Mouse (Mus musculus): ENCODE measurements at regions not wholly inside any gene's neighbourhood (a gene's known extent, or its start where the extent isn't known, plus 50 kb on each side); places are given as distances from the start of the nearest gene placed in this dataset.
"Not testable (repeated sequence)": the region's sequence is repeated elsewhere in the genome, so short reads cannot be mapped to it uniquely, and the experiment has no call there.

GRCm38 (mm10) chr17:50346451-50347192 lies 53.2 kb upstream of the Dazl start:
- DNase-seq (ENCODE audit: inconsistent age in 2 of 2, low spot score in 1 of 2), result peak in 1 of 2 experiments; percentile 52

DNA sequence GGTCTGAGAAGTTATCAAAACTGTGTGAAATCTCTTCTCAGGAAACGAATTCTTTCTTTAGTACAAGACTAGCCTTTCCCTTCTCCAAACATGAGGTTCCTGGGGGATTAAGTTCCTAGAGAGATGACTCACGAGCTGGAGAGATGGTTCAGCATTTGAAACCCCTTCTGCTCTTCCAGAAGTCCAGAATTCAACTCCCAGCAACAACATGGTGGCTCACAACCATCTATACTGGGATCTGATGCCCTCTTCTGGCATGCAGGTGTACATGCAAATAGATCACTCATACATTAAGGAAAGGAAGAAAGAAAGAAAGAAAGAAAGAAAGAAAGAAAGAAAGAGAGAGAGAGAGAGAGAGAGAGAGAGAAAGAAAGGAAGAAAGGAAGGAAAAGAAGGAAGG lies 60.4 kb upstream of the Dazl start:
- not testable (repeated sequence) for DNase-seq (ENCODE audit: inconsistent age in 2 of 2, low spot score in 1 of 2)

DNA sequence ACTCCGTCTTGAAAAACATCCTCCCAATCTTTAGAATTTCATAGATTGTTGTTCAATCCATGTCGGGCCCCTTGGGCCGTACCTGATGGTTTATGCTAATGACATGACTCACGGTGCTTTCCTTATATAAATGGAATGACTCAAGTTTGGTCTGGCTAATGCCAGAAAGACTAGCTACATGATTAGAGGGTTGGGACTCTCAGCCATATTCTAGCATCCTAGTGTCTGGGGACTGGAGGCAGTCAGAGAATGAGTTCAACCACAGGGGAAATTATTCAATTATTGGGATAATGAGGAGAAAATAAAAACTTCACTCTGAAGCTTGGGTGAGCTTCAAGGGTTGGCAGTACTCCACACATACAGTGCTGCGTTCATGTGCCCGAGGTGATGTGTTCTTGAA lies 60.9 kb upstream of the Dazl start:
- DNase-seq (ENCODE audit: inconsistent age in 2 of 2, low spot score in 1 of 2), result no peak

DNA sequence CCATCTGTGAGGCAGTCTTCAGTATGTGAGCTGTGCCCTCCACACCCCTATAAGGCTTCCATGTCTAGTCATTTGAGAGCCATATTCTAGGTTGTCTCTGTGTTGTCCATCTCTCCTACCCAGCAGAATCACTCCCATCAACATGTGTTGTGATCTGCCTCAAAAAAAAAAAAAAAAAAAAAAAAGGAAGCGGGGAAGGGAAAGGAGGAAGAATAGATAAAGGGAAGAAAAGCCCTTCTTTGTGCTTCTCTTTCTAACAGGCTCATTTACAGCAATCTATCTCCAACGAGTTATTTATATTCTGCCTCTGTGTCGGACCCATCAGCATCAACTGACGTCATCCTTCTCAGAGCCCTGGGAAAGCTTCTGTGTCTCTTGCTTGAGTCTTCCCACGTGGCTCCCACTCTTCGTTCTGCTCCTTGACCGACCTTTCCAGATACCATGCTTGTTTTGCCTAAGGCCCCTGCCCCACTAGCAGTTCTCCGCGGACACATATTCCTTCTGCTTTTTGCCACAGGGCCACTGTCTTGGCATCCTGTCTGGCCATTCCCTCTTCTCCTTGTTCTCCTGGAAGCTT lies 68.3 kb upstream of the Dazl start:
- DNase-seq (ENCODE audit: inconsistent age in 2 of 2, low spot score in 1 of 2), result no peak

- no peak for DNase-seq (ENCODE audit: inconsistent age in 2 of 2, low spot score in 1 of 2)
These were observed 72.0 kb upstream of the Dazl start for GRCm38 (mm10) chr17:50365396-50365795.

- no peak for DNase-seq (ENCODE audit: inconsistent age in 2 of 2, low spot score in 1 of 2)
These were observed 72.7 kb upstream of the Dazl start for GRCm38 (mm10) chr17:50366181-50366580.

DNA sequence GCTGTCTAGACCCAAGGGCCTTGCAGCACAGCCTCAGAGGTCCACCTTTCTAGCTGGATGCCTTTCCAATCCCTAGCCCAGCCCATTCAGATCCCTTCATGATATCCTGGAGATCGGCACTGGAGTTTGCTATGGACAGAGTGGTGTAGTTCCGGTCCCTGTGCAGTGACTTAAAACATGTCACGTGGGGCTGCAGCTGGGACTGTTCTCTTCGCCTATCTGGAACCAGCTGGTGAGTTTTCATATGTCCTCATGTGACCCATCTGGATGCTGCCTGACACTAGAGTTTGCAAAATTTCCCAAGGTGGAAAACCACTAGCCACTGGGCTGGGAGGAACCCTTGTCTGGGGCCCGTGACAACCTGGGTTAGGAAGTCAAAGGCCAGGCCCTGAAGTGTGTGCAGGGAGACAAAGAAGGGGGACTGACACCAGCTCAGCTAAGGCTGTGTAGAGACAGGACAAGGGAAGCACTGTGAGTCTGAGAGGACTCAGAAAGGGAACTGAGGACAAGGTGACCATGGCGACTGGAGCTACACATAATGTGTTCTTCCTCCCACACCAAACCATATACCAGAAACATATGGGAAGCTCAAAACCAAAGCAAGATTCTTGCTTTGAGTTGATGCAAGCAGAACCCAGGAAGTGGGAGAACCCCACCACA lies 75.9 kb upstream of the Dazl start:
- DNase-seq (ENCODE audit: inconsistent age in 2 of 2, low spot score in 1 of 2), result peak in 1 of 2 experiments; percentile 43

DNA sequence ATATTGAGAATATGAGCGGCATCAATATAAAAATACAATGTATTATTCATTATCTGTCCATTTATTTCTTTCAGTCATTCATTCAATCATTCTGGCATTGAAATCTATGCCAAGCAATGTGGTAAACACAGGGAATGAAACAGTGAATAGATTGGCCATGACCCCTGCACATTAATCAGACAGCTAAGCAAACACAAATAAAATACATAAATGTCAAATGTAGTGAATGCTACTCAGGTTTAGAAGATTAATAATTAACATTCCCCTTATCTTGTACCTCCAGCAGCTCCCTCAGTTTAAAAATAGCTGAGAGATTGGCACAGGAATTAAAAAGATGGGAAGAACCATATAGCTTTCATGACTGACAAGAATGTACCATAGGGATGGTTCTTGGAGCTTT lies 77.0 kb upstream of the Dazl start:
- peak in 1 of 2 experiments; percentile 69 for DNase-seq (ENCODE audit: inconsistent age in 2 of 2, low spot score in 1 of 2)

DNA sequence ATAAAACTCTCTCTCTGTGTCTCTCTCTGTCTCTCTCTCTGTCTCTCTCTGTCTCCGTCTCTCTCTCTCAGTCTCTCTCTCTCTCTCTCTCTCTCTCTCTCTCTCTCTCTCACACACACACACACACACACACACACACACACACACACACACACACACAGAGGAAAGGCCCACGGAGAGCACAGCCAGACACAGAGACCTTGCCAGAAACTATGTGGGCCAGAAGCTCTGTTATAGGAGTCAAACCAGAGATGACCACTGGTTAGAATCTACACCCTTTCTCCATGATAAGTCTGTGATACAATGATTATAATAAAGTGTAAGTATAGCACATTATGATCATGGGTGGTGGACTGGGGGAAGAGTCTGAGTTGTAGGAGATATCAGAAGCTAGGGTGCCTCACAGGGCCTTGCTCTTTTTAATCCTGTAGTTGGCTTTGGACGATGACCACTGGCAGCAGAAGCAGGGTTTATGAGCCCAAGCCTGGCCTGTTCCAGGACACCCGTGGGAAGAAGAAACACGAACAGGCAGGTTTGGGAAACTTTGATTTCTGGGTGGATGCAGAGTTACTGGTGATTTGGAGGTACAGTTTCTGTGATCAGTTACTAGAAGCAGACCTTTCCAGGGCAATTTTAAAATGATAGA lies 80.2 kb upstream of the Dazl start:
- no peak for DNase-seq (ENCODE audit: inconsistent age in 2 of 2, low spot score in 1 of 2)

DNA sequence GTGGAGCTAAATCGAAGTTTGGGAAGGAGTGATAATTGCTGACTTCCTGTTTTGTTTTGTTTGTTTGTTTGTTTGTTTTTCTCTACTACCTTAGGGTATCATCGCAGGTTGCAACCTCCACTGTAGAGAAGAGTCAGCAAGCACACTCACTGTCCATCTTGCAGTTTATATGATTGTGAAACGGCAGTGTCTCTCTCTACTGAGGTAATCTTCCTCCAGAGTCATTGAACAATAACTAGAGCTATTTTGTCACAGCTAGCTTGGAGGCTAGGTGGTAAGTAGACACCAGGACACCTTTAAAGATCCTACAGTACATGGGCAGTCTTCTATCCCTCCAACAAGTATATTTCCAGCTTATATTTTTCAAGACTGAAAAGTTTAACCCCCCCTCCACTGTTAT lies 82.0 kb upstream of the Dazl start:
- DNase-seq (ENCODE audit: inconsistent age in 2 of 2, low spot score in 1 of 2), result no peak

GRCm38 (mm10) chr17:50376708-50377107 lies 83.3 kb upstream of the Dazl start:
- DNase-seq (ENCODE audit: inconsistent age in 2 of 2, low spot score in 1 of 2), result no peak

- DNase-seq (ENCODE audit: inconsistent age in 2 of 2, low spot score in 1 of 2), result no peak
These were observed 84.8 kb upstream of the Dazl start for GRCm38 (mm10) chr17:50378141-50378727.

DNA sequence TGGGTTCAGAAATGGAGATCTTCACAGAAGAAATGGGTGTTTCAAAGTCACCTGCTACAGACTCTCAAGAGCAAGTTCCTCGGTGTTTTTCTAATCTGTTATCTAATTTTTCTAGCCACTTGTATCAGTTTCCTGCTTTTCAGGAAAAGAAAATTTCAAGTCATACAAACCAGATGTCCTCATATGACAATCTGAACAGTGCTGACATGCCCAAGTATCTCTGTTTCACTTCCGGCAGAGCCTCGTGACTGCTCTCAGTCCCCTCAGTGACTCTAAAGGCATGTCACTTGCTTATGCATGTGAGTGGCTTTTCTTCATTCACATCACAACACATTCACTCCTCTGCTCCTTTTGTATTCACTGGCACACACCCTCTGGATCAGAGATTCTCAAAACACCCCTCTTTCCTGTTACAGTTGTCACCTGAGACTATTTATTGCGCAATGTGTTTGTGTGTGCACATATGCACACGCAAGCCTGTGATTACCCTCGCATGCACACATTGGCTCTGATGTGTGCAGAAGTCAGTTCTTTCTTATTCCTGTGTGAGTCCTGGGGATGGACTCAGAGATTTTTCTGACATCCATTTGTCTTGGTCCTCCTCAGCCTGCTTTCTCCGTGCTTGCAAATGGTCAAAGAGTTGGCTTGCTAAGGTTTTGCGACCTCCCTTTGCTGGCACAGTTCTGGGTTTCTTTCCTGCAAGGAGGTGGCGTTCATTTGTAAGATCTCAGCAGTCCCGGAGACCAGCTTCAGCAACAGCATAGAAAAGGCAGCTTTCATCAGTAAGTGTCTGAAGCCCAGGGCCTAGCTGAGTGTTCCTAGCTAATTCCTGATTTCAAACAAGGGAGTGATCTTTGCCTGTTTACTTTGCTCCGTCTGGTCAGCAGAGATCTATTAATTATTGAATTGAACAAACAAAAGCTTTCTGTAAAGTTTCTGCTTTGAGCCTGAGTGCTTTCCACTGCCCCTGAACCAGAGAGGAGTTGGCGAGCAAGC lies 95.6 kb upstream of the Dazl start:
- no peak for DNase-seq (ENCODE audit: inconsistent age in 2 of 2, low spot score in 1 of 2)

DNA sequence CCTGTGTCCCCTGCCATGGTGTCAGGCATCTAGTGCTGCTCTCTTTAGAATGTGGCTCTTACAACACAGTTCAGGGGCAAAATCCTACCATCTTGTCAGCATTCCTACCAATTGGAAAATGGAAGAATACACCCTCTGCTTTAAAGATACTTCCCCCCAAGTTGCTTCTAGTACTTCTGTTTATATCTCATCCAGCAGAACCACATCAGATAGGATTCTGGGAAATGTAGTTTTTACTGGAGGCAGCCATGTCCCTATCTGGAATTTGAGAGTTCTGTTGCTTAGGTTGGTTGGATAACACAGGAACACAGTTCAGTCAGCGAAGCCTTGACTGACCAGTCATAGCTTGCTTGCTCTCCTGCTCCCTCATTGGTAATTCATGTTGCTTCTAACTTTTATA lies 96.7 kb upstream of the Dazl start:
- DNase-seq (ENCODE audit: inconsistent age in 2 of 2, low spot score in 1 of 2), result no peak

DNA sequence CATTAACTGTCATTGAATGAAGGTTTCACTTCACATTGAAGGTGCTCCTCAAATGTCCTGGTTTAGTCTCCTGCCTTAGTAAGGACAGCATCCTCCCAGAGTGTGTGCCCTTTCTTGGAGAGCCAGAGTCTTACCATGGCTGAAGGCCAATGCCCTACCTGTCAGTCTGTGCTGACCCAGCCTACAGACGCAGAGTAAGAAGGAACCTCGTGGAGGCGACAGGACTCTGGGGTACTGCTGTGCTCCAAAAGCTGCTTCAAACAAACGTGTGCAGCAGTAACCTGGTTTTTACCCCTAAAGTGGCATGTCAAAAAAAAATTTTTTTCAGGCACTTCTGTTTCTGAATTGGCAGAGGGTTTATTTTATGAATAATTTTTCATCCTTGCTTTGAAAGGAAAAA lies 97.8 kb upstream of the Dazl start:
- DNase-seq (ENCODE audit: inconsistent age in 2 of 2, low spot score in 1 of 2), result peak; percentile 16 to 57

DNA sequence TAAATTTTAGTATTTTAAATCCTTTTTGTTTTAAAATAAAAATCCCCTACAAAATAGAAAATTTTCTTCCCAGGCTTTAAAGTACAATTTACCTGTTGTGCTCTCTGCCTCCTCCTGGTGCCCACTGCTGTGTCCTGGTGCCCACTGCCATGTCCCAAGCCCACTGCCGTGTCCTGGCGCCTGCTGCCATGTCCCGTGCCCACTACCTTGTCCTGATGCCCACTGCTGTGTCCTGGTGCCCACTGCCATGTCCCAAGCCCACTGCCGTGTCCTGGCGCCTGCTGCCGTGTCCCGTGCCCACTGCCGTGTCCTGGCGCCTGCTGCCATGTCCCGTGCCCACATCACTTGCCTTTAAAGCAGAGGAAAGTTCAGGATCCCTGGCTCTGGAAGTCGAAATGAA lies 98.6 kb upstream of the Dazl start:
- peak in 1 of 2 experiments; percentile 14 for DNase-seq (ENCODE audit: inconsistent age in 2 of 2, low spot score in 1 of 2)

GRCm38 (mm10) chr17:50392428-50392827 lies 99.0 kb upstream of the Dazl start:
- peak in 1 of 2 experiments; percentile 68 for DNase-seq (ENCODE audit: inconsistent age in 2 of 2, low spot score in 1 of 2)

DNA sequence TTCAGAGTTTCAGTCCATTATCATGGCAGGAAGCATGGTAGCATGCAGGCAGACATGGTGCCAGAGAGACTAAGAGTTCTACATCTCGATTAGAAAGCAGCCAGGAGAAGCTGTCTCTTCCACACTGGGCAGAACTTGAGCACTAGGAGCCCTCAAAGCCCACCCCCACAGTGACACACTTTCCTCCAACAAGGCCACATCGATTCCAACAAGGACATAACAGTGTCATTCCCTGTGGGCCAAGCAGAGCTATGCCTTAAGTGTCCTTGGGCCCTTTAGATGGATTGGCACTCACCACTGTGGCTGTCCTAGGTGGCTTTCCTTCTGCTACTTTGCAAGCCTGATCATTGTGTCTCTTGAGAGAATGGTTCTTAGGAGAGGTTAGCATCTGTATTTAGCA lies 99.5 kb upstream of the Dazl start:
- DNase-seq (ENCODE audit: inconsistent age in 2 of 2, low spot score in 1 of 2), result peak; percentile 46 to 80

- peak; percentile 66 to 93 for DNase-seq (ENCODE audit: inconsistent age in 2 of 2, low spot score in 1 of 2)
These were observed 100.3 kb upstream of the Dazl start for GRCm38 (mm10) chr17:50393698-50394097.

- DNase-seq (ENCODE audit: inconsistent age in 2 of 2, low spot score in 1 of 2), result peak in 1 of 2 experiments; percentile 16
These were observed 101.4 kb upstream of the Dazl start for GRCm38 (mm10) chr17:50394801-50395200.

All from adrenal gland, adult (tissue).